Mouse (Mus musculus) thymus, postnatal 4 days (tissue): ENCODE measurements around the gene Ufc1.
"Not testable (repeated sequence)": the region's sequence is repeated elsewhere in the genome, so short reads cannot be mapped to it uniquely, and the experiment has no call there.

Source experiments
- DNase-seq: peaks from one replicate; pipeline ENCODE4 v3.0.0; 2021

The Ufc1 gene

DNA sequence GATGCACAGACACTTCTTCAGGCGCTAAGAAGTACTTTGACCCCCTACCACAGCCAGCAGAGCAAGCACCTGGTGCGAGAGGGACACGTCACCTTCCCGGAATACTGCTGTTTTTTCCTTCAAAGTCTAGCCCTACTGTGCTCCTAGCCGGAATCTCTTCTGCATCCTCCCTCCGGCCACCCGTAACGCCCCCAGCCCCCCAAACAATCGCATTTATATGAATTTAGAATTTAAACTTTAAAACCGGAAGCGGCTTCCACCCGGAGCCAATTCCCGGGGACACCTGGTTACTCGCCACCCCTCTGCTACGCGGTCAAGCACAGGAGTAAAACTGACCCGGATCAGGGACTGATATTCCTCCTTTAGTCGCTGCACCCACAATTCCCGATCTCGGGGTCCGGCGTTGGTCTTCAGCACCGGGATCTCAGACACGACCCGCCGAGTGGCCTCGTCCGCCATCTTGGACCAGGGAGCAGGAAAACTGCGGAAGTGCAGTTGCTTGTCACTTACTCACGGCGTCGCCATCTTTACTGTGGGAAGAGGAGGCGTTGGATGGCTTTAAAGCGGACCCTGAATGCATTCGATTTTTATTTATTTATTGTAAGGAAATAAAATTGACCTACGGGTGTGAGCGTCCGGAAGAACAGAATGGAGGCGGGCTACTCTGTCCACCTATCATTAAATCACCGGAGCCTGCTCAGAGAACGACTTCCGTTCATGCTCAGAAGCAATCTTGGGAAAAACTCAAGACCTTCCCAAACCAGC lies at the start of gene Ufc1:
TSS of gene Ufc1 (minus strand) at position 727 of the 765 bp plus-strand sequence.
- DNase-seq = peak; percentile 84

DNA sequence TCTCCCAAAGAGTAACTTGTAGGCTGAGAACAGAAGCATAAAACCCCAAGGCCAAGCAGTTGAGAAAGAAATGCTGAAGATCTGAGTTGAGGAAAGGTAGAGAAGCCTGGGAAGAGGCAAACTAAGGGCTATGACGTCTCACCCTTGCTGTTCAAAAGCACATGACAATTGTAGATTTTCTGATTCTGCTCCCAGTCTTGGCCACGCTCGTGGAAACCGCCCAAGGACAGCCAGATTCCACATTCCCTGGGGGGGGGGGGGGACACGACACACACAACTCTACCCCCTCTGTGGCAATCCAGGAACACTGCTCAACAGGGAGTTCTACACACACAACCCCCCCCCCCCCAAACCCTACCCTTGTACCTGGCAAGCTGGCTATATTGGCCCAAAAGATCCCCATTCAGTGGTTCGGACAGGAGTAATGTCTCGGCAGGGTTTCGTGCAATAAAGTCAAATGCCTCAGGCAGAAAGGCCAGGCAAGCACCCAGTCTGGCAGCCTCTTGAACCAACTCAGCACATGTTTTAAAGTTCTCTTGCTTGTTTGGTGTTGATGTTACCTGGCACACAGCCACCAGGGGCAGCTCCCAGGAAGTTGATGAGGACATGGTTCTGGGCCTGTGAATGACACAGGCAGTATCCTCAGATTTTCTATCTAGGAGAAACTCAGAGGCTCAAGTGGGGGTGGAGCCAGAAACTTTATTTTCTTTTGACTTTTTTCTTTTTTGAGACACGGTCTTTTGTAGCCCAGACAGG lies 49.3 kb upstream of the Ufc1 start:
- DNase-seq = peak; percentile 28

DNA sequence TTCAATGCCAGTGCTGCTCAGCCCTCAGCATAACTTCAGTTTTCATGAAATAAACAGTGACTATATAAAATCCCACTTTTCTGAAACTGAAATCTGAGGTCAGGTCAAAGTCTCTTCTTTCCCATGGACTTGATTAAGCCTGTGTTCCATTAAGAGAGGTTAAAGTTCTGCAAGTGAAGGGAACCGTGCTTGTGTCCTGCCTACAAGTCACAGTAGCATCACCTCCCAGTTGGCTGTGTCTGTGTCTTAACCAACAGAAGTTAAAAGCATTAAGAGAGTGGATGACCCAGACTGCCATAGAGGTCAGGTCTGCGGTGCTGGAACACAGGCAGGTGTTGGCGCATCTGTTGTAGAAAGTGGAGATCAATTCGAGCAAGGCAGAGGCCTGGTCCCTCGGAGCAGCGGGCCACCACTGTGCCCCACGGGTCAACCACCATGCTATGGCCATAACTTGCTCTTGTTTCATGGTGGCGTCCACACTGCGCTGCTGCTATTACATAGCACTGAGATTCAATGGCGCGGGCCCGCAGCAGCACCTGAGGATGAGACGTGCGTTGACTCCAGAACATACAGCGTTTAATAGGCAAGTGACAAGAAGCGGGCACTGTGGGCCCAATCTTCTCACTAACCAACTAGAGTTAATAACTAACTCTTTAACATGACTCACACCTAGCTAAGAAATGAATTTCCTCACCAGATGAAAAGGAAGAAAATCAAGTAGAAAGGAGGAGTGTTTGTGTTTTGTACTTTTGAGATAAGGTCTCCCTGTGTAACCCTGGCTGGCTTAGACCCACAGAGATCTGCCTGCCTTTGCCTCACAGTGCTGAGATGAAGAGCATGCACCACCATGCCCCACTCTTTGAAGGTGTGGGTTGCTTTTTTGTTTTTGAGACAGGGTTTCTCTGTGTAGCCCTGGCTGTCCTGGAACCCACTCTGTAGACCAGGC lies 47.7 kb upstream of the Ufc1 start:
- DNase-seq = no peak

DNA sequence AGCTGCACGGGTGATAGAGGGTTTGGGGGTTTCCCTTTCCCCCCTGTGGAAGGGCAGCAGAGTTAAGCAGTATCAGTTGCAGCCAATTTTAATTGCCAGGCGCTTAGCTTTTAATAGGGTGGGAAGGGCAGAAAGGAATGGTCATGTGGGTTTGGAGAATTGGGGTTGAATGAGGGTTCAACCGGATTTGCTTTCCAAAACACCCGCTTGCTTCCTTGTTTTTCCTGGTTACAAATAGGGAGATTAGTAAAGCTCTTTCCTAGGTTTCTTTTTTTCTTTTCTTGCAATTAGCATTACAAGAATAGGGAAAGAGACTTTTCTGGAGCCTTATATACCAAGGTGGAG lies 35.4 kb upstream of the Ufc1 start:
- no peak for DNase-seq

DNA sequence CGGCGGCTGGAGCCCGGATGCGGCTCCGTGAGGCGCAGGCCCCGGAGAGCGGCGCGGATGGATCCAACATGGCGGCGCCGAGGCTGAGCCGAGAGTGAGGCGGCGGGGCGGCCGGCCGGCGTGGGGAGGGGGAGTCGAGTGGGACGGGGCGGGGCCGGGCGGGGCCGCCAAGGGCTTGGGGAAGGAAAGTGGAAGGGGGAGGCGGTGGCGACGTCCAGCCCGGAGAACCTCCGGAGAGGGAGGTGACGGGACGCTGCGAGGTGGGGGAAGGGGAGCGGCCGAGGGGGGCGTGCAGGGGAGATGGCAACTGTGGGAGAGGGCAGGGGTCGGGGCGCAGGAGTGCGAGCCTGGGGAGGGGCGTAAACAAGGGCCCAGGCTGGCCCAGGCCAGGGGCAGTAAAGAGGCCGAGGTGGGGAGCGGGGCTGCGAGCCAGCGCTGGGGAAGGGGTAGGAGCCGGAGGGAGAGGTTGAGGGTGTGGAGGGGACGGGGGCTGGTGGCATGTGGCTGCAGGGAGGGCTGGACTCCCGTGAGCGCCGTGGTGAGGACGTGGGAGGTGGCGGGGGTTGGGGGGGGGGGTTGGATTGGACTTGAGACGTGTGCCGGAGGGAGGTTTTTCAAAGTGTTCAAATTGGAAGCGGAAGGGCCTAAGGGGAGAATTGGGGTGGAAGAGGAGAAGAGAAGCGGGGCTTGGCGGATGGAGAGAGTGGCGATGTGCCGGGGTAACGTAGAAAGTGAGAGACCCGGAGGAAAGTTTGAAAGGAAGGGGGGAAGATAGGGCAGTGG lies 34.8 kb upstream of the Ufc1 start:
- DNase-seq = peak; percentile 89

DNA sequence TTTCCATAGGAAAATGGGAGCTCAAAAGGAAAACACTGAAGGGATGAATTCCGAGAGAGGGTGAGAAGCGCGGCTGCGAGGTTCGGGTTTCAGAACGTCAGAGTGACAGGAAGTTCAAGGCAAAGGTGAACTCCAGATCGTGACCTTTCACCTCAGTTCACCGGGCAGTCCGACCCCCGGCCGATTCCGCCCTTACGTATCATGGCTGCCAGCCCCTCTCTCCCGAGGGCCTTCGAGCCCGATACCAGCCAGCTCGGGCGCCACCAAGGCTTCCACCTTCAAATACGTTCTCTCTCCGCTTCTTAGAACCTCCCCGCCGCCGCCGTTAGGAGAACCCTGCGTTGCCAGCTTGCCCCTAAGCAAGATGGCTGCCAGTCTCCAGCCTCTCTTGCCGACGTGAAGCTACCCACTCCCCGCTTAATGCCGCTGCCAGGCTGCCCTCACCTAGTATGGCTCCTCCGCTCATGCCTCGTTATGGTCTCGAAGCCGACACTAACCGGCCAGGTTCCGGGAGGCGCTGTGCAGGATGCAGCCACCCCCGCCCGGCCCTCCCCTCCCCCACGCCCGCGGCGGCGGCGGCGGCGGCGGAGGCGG lies 34.1 kb upstream of the Ufc1 start, which contains the start of gene Dedd:
TSS of gene Dedd (plus strand) at position 307 of the 594 bp plus-strand sequence.
- DNase-seq = peak; percentile 90

DNA sequence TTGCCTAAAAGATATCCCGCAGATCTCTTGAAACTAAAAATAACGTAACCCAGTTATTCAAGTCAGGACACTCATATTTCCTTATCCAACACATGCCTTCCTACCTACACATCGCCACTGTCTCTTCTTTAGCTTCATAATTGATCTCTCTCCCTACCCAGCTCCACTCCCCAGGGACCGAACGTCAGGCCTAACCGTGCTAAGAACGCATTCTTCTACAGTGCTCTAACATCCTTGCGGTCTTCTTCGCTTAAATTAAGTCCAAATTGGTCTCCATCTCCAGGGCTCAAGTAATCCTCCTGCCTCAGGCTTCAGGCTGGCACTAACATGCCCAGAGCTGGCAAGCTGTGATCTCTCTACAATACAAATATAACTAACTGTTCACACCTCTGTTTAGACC lies 33.4 kb upstream of the Ufc1 start:
- peak; percentile 17 for DNase-seq

DNA sequence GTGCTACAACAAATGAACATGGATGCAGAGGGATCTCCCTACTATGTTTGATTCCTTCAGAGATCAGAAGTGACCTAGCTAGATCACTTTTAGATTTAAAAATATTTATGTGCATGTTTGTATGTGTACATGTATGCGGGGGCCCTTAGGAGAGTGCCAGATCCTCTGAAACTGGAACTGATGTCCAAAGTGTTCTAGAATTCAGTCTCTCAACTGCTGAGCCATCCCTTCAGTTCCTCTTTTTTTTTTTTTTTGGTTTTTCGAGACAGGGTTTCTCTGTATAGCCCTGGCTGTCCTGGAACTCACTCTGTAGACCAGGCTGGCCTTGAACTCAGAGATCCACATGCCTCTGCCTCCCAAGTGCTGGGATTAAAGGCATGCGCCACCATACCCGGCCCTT lies 31.8 kb upstream of the Ufc1 start:
- not testable (repeated sequence) for DNase-seq

DNA sequence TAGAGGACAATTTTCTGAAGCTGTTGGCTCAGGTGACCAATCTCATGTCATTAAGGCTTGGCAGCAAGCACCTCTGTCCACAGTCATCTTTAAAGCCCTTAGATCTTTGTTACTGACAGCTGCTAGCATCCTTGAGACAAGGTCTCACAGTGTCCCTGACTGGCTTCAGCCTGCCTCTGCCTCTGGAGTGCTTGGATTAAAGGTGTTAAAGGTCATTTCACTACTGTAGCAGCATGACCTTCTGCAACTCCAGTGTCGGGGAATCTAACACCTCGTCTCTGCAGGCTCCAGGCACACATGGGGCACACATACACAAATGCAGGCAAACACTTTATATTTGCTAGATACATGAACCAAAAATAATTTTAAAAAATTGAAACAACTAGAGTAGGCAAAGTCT lies 30.7 kb upstream of the Ufc1 start:
- no peak for DNase-seq

DNA sequence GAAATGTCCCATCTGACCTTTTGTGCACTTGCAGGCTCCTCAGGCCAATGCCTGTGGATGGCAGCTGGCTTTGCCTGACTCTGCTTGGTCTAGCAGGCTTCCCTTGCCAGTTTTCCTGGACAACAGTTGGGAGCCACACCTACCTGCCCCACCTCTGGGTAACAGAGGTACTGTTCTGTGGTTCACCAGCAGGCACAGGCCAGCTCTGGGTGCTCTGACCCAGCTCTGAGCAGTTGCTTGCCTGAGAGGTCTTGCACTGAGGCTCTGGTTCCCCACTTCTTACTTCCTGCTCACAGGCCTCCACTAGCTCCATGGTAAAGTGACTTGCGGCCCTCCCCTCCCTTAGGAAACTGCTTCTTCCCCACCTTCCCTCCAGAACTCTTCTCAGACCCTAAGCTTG lies 27.2 kb upstream of the Ufc1 start:
- no peak for DNase-seq

DNA sequence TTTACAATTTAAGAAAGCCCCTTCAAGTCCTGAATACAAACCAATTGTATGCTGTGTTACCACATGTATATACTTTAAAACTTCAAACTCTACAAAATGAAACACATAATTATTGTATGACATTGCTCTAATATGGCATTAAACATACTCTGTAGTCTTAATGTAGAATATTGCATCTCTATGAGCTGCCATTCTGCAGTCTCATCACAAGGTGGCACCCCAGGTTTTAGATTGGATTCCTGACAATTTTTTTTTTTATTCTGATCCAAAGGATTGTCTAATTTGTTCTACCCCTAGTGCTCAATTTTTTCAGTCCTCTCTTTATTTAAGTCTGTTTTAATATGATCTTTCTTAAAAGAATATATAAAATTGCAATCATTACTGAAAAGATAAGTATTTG lies 26.6 kb upstream of the Ufc1 start:
- DNase-seq = peak; percentile 54

DNA sequence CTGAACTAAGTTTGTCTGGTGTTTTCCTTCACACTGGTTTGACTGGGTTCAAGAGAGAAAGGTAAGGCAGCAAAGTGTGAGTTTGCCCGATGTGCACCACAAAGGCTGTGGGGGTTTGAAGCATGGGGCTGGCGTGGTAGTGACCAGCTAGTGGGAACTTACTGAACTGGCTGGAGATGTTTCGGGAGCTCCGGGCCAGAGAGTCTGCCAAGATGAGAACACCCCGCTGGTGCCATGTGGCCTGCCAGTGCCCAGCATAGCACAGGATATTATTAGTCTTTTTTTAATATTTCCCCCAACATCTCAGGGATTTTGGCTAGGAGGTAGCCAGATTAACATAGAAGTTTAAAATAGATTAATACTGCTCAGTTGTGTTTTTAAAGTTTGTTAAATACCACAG lies 25.3 kb upstream of the Ufc1 start:
- DNase-seq = no peak

DNA sequence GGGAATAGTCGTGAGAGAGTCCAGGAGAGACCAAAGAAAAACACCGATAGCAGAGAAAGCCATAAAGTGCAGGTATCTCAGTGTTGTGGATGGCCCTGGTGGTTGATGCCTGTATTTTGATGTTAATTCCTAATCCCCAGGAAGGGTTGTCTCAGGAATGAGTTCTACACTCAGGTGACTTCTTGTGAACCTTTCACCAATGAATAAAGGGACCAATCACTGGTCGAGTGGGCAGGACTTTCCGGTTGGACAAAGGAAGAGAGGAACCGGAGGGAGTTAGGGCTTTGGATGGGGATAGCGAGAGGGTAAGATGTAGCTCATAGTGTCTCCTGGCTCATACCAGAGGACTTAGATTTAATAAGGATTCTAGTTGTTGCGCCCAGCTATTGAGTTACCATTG lies 24.9 kb upstream of the Ufc1 start:
- DNase-seq = no peak

DNA sequence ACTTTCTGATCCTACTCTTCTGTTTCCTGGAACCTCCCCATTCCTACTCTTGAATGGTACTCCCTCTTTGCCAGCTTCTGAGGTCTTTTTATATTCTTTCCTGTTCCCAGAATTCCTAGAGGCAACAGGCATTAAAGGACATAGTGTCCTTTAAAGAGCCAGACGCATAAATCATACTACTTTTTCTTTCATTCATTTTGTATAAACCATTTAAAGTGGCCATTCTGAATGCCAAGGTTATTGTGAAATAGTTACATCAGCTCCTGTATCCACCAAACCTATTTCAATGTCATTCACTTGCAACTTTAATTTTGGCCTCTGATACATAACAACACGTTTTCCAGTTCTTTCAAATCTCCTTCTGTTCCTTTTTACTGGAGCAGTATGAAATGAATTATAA lies 14.5 kb upstream of the Ufc1 start:
- no peak for DNase-seq

DNA sequence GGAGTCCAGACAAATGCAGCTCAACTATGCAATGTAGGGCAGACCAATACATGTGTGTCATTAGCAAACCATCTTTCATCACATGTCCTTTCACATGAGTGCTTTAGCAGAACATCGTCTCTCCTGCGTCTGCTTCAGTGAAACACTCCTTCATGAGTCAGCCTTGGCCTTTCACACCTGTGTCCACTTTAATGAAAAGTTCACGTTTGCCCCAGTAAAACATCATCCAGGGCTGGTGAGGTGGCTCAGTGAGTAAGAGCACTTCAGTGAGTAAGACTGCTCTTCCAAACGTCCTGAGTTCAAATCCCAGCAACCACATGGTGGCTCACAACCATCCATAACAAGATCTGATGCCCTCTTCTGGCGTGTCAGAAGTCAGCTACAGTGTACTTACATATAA lies 11.3 kb upstream of the Ufc1 start:
- DNase-seq = not testable (repeated sequence)

DNA sequence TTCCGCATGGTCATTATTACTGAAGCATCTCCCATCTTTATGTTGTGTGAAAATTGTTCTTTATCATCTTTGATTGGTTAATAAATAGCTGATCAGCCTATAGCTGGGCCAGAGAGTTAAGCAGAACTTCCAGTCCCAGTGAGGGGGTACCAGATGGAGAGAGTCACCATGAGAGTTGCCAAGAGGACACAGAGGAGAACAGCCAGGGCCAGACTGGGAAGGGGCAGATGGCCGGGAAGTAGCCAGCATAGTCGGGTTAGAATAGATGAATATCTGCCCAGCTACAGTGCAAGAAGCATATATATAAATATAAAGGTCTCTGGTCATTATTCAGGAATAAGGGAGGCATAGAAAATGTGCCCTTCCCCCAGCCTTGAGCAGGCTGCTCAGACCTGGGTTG lies 3.4 kb upstream of the Ufc1 start:
- no peak for DNase-seq

DNA sequence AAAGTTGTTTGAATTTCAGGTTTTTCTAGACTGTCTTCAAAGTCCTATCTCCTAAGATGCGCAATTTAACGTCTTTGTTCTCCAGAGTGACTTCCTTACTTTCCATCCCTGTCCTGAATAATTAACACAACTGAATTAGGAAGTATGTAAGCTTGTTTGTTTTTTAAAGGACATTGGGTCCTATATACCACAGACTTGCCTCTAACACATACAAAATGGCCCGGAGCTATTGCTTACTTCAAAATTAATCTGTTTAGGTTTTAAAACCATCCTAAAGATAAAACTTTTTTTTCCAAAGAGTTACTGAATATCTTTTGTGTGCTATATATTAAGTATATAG lies 209 bp upstream of the Ufc1 start:
- no peak for DNase-seq

DNA sequence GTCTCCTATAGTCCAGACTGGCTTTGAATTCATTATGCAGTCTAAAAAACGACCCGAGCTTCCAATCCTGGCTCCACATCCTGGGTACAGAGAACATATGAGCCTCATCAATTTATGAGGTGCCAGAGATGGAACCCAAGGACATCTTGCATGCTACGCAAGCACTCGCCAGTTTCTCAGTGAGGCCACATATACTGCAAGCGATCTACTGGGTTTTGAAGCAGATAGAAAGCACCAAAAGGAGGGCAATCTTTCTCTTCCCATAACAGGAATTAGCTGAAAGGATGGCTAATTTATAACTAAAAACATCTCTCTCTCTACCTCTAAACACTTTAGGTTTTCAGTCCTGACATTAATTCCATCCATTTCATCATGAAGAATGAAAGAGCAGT lies 922 bp downstream of the Ufc1 start:
- no peak for DNase-seq

DNA sequence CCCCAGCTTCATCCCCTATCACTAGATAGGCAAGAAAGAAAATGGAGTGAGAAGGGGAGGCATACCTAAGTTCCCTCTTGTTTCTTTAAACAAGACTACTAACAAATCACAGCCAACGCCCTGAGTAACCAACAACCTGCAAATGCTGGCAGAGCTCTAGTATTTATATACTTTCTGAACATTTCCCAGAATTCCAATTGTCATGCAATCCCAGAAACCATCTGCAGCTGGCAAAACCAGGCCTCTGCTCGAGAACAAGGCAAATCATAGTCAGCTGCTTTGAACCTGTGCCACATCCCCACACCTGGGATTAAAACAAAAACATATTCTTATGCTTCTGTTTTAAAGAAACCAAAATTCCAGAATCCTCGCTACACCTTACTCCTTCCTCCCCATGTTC lies 1.5 kb downstream of the Ufc1 start:
- no peak for DNase-seq

DNA sequence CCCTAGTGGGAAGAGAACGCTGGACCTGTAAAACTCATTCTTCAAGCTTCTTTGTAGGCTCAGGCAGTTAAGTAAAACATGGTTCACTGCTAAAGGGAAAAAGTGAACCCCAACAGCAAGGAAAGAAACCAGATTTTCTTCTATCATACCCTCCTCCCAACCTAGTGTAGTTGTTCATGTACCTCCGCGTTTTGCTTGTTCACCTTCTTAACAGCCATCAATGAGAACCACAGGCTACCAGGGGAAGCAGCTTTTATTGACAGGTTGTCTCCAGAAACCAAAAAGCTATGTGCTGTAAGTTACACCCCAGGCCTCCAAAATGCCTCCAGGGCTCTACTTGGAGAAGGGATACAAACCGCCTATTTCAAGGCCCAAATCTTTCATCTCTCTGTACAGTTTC lies 6.5 kb downstream of the Ufc1 start:
- no peak for DNase-seq

DNA sequence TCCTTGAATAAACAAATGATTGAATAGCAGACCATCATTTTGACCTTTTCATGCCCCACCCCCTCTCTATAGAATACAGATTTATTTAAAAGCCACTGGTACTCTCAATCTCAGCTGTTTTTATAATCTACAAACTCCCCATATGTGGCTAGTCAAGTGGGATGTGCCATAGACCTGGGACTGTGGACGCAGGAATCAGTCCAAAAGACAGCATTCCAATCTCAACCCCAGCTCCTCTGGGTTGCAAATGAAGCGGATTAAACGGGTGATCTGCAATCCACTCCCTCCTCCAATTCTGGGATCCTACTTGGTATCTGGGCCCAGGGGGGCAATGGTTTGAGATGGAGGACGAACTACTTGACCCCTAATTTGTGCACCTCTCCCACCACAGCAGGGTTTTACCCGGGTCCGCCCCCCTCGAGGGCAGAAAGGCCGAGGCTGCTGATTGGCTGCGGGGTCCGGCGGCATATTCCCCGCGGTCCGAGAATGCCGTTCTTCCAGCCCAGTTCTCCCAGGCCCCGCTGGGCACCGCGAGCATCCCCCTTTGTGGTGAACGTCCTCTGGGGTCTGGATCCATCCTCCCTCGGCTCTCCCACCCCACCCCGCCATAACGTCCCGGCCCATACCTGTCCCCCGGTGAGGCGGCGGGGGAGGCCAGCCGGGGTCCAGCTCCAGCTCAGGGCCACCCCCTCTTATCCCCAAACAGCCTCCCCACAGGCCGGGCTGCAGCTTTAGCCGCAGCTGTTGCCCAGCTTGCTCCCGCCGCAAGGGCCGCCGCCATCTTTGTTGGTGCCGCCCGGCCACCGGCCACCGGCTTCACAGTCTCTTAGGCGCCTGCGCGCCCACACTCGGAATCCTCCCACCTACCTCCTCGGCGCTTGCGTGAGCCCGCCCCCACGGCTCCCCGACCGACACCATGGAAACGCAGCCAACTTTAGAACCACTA lies 7.4 kb downstream of the Ufc1 start, which contains the start of gene Usp21:
TSS of gene Usp21 (minus strand) at position 856 of the 946 bp plus-strand sequence.
- peak; percentile 95 for DNase-seq
